Mouse (Mus musculus): ENCODE data around the gene Zc3h12d. TPM values are rescaled to one million over a fixed set of nuclear protein-coding genes. Genes with fewer than 3 reads are reported as not detected.

Zc3h12d gene
- polyA plus RNA-seq, 1 experiment: not detected

DNA sequence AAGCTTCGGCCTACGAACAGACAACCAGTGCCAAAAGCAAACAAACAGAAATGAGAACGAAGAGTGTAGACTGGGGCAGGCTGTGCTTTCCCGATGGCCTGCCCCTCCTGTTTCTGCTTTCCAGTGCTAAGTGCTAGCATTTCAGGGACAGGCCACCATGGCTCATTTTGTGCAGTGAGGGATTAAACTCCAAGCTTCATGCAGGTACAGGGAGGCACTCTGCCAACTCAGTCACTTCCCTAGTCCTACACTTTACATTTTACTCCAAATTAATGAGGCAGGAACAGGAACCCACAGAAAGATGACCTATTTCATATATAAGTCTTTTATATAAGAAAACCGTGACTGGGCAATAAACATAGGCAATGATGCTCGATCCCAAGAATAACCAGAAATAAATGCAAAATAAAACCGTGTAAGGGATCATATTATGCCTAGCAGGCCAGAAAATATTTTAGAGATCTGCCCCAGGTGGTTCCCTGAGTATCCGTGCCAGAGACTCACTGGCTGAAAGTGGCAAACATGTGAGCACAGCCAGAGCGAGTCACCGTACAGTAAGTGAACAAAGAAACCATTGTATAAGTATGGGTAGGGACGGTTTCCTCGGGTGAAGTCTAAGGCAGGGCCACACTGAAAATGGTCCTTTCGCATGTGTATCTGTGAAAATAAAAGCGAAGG, 29.1 kb downstream of the Zc3h12d start:
- no peak overlapping the region for H3ac ChIP-seq (ENCODE audit: control insufficient read depth, insufficient read length, low read depth)
- no peaks in the 10 kb centered on the region for H3K79me3 ChIP-seq (ENCODE audit: low read depth)
- H3K27me3 ChIP-seq (ENCODE audit: control insufficient read depth, insufficient read depth, insufficient read length): no peaks in the 10 kb centered on the region
- no peaks in the 10 kb centered on the region for H3K36me3 ChIP-seq (ENCODE audit: control insufficient read depth, insufficient read depth)
- H3K4me3 ChIP-seq (ENCODE audit: insufficient read depth, poor library complexity, severe bottlenecking): no peak overlapping the region
- no peaks in the 10 kb centered on the region for H3K79me2 ChIP-seq (ENCODE audit: control insufficient read depth, insufficient read depth)
- TF ChIP-seq MAX (IDR thresholded peaks at IDR 0.05): no peak
- TF ChIP-seq CEBPB (IDR thresholded peaks at IDR 0.05; ENCODE audit: low read depth): no peak

GRCm38 (mm10) chr10:7861937-7862657, 29.8 kb downstream of the Zc3h12d start:
- no peak for TF ChIP-seq CTCF (IDR thresholded peaks at IDR 0.05; ENCODE audit: control insufficient read depth, insufficient read depth, insufficient read length)
- TF ChIP-seq USF1 (IDR thresholded peaks at IDR 0.05; ENCODE audit: low read depth): no peak
- TF ChIP-seq CEBPB (IDR thresholded peaks at IDR 0.05; ENCODE audit: low read depth): no peak
- no peak for TF ChIP-seq MYOD1 (IDR thresholded peaks at IDR 0.05; ENCODE audit: control insufficient read depth, insufficient read length, low read depth)
- no peak for TF ChIP-seq MYOG (IDR thresholded peaks at IDR 0.05; ENCODE audit: control insufficient read depth, extremely low read depth, insufficient read length)
- no peak for TF ChIP-seq MAX (IDR thresholded peaks at IDR 0.05)
- no peak for TF ChIP-seq FOSL1 (IDR thresholded peaks at IDR 0.05; ENCODE audit: insufficient read depth, low read length, poor library complexity, severe bottlenecking)
- Histone ChIP-seq H3ac (ENCODE audit: control insufficient read depth, insufficient read length, low read depth) (no peak overlapping the region), H3K27me3 (ENCODE audit: control insufficient read depth, insufficient read depth, insufficient read length) (peaks cover under 1% of the 10 kb centered on the region), H3K79me3 (ENCODE audit: low read depth) (no peaks in the 10 kb centered on the region), H3K4me3 (ENCODE audit: insufficient read depth, poor library complexity, severe bottlenecking) (no peak overlapping the region), H3K79me2 (ENCODE audit: control insufficient read depth, insufficient read depth) (no peaks in the 10 kb centered on the region), H3K36me3 (ENCODE audit: control insufficient read depth, insufficient read depth) (no peaks in the 10 kb centered on the region)

DNA sequence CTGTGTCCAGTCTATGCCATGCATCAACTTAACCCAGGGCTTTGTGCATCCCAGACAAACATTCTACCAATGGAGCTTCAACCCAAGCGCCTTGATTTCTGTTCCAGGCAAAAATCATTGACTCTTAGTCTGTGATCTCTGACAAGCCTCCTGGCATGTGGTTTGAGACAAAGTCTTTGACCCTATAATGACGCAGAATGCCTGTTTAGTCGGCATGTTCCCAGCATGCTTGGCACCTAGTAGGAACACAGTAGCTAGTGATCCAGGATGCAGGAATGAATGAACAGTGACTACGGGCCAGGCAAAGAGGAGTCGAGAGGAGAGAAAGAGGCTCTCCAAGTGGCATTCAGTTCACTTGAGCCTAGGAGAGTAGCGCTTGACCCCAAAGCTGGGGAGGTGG, 31.1 kb downstream of the Zc3h12d start:
- H3K79me3 ChIP-seq (ENCODE audit: low read depth): no peaks in the 10 kb centered on the region
- no peak for TF ChIP-seq MYOG (IDR thresholded peaks at IDR 0.05; ENCODE audit: control insufficient read depth, extremely low read depth, insufficient read length)
- TF ChIP-seq USF1 (IDR thresholded peaks at IDR 0.05; ENCODE audit: low read depth): no peak
- no peak for TF ChIP-seq FOSL1 (IDR thresholded peaks at IDR 0.05; ENCODE audit: insufficient read depth, low read length, poor library complexity, severe bottlenecking)
- no peaks in the 10 kb centered on the region for H3K79me2 ChIP-seq (ENCODE audit: control insufficient read depth, insufficient read depth)
- H3K4me3 ChIP-seq (ENCODE audit: insufficient read depth, poor library complexity, severe bottlenecking): no peak overlapping the region
- no peaks in the 10 kb centered on the region for H3K36me3 ChIP-seq (ENCODE audit: control insufficient read depth, insufficient read depth)
- no peak overlapping the region for H3ac ChIP-seq (ENCODE audit: control insufficient read depth, insufficient read length, low read depth)
- peaks cover 9% of the 10 kb centered on the region for H3K27me3 ChIP-seq (ENCODE audit: control insufficient read depth, insufficient read depth, insufficient read length)

DNA sequence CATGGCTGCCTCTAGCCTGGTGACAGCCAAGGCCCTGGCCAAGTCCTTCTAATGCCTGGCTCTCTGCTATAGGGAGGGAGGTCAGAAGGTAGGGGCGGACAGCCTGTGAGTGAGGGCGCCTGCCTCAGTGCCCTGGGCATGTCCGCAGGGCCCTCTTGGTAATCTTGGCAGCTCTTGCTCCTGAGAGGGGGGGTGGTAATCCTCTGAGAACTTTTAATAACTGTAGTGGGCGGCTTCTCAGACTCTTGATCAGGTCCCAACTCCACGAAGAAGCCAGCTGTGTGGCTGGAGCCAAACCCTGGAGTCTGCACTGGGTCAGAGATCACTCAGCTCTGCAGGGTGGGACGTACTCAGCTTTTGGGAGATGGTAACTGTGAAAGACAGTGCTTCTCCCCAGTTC, 31.9 kb downstream of the Zc3h12d start:
- Histone ChIP-seq H3K79me2 (ENCODE audit: control insufficient read depth, insufficient read depth) (no peaks in the 10 kb centered on the region), H3K79me3 (ENCODE audit: low read depth) (no peaks in the 10 kb centered on the region), H3K27me3 (ENCODE audit: control insufficient read depth, insufficient read depth, insufficient read length) (peaks cover 9% of the 10 kb centered on the region), H3ac (ENCODE audit: control insufficient read depth, insufficient read length, low read depth) (no peak overlapping the region), H3K4me3 (ENCODE audit: insufficient read depth, poor library complexity, severe bottlenecking) (no peak overlapping the region), H3K36me3 (ENCODE audit: control insufficient read depth, insufficient read depth) (no peaks in the 10 kb centered on the region)
- TF ChIP-seq USF1 (IDR thresholded peaks at IDR 0.05; ENCODE audit: low read depth) (no peak), MYOD1 (IDR thresholded peaks at IDR 0.05; ENCODE audit: control insufficient read depth, insufficient read length, low read depth) (no peak), MAX (IDR thresholded peaks at IDR 0.05) (no peak), MYOG (IDR thresholded peaks at IDR 0.05; ENCODE audit: control insufficient read depth, extremely low read depth, insufficient read length) (no peak), CTCF (IDR thresholded peaks at IDR 0.05; ENCODE audit: control insufficient read depth, insufficient read depth, insufficient read length) (no peak), CEBPB (IDR thresholded peaks at IDR 0.05; ENCODE audit: low read depth) (no peak), FOSL1 (IDR thresholded peaks at IDR 0.05; ENCODE audit: insufficient read depth, low read length, poor library complexity, severe bottlenecking) (no peak)

GRCm38 (mm10) chr10:7864806-7865205, 32.5 kb downstream of the Zc3h12d start:
- H3K36me3 ChIP-seq (ENCODE audit: control insufficient read depth, insufficient read depth): no peaks in the 10 kb centered on the region
- no peaks in the 10 kb centered on the region for H3K79me3 ChIP-seq (ENCODE audit: low read depth)
- H3ac ChIP-seq (ENCODE audit: control insufficient read depth, insufficient read length, low read depth): no peak overlapping the region
- H3K4me3 ChIP-seq (ENCODE audit: insufficient read depth, poor library complexity, severe bottlenecking): no peak overlapping the region
- H3K27me3 ChIP-seq (ENCODE audit: control insufficient read depth, insufficient read depth, insufficient read length): peaks cover 9% of the 10 kb centered on the region
- TF ChIP-seq MYOD1 (IDR thresholded peaks at IDR 0.05; ENCODE audit: control insufficient read depth, insufficient read length, low read depth) (no peak), CTCF (IDR thresholded peaks at IDR 0.05; ENCODE audit: control insufficient read depth, insufficient read depth, insufficient read length) (no peak), CEBPB (IDR thresholded peaks at IDR 0.05; ENCODE audit: low read depth) (no peak), MAX (IDR thresholded peaks at IDR 0.05) (no peak), FOSL1 (IDR thresholded peaks at IDR 0.05; ENCODE audit: insufficient read depth, low read length, poor library complexity, severe bottlenecking) (no peak), USF1 (IDR thresholded peaks at IDR 0.05; ENCODE audit: low read depth) (no peak), MYOG (IDR thresholded peaks at IDR 0.05; ENCODE audit: control insufficient read depth, extremely low read depth, insufficient read length) (no peak)
- H3K79me2 ChIP-seq (ENCODE audit: control insufficient read depth, insufficient read depth): no peaks in the 10 kb centered on the region

Measured in C2C12 (cell line).